Mouse (Mus musculus): Measurements from ENCODE around the gene Lonrf2. TPM values are rescaled to one million over a fixed set of nuclear protein-coding genes. Genes with fewer than 3 reads are reported as not detected.

Lonrf2 gene
- total and polyA plus RNA-seq, 3 experiments, result not detected

DNA sequence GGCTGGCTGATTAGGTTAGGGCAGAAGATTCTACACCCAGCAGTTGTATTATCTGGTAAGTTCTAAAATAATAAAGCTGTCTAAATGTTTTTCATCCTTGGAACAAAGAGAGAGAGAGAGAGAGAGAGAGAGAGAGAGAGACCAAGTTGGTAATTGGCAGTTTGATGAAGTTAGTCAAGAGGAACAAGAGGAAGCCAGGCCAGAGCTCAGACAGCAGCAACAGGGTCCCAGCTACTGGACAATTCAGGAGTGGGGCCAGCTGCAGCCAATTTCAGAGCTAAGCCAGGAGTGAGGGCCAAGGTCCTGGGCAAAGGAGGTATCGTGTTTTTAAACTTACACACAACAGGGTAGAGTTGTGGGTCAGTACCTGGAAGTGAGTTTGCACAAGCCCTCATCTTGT lies 6.3 kb upstream of the Lonrf2 start:
- in situ Hi-C loops (cut with MboI; ENCODE audit: low pct_ligation_motif_present, low pct_unique_long_range_greater_than_20kb, low sequenced_read_pairs) (no loop called here), dilution Hi-C loops (cut with MboI; ENCODE audit: extremely low pct_ligation_motif_present, extremely low pct_unique_long_range_greater_than_20kb, low sequenced_read_pairs) (no loop called here)
- no peak overlapping the region for H3K27ac ChIP-seq (ENCODE audit: insufficient read depth, low read depth)
- H3K27me3 ChIP-seq (replicated peaks), result no peaks in the 10 kb centered on the region
- H3K36me3 ChIP-seq (replicated peaks in 1 of 2; ENCODE audit: control insufficient read depth in 1 of 2, insufficient read depth in 1 of 2, low read length in 1 of 2), result no peaks in the 10 kb centered on the region
- H3K9ac ChIP-seq (ENCODE audit: insufficient read depth, low read depth), result no peak overlapping the region
- H3K4me2 ChIP-seq (ENCODE audit: insufficient read depth, low read depth, poor library complexity, severe bottlenecking), result no peak overlapping the region
- TF ChIP-seq CHD1 (IDR thresholded peaks at IDR 0.05; ENCODE audit: low read depth, low read length) (no peak), ELF1 (IDR thresholded peaks at IDR 0.05; ENCODE audit: low read depth, low read length) (no peak), E2F4 (IDR thresholded peaks at IDR 0.05; ENCODE audit: insufficient replicate concordance, low read depth, low read length) (no peak), POLR2A (IDR thresholded peaks at IDR 0.05; ENCODE audit: low read depth, low read length) (no peak), MAFK (IDR thresholded peaks at IDR 0.05; ENCODE audit: insufficient replicate concordance, low read length) (no peak), JUND (conservative IDR thresholded peaks at IDR 0.05; ENCODE audit: low read depth, low read length) (no peak), HCFC1 (IDR thresholded peaks at IDR 0.05; ENCODE audit: low read depth, low read length) (no peak), PAX5 (IDR thresholded peaks at IDR 0.05; ENCODE audit: low read length) (no peak), SIN3A (IDR thresholded peaks at IDR 0.05; ENCODE audit: low read length) (no peak), MEF2A (IDR thresholded peaks at IDR 0.05; ENCODE audit: borderline replicate concordance, low read depth, low read length) (no peak), ZKSCAN1 (IDR thresholded peaks at IDR 0.05; ENCODE audit: borderline replicate concordance, low read depth, low read length) (no peak), ZC3H11A (IDR thresholded peaks at IDR 0.05; ENCODE audit: low read depth, low read length) (no peak), MYC (IDR thresholded peaks at IDR 0.05; ENCODE audit: low read depth, low read length) (no peak), KAT2A (IDR thresholded peaks at IDR 0.05; ENCODE audit: insufficient replicate concordance, low read length) (no peak), MAZ (IDR thresholded peaks at IDR 0.05; ENCODE audit: low read depth, low read length) (no peak), TCF12 (IDR thresholded peaks at IDR 0.05; ENCODE audit: low read depth, low read length) (no peak), SMC3 (IDR thresholded peaks at IDR 0.05; ENCODE audit: low read depth, low read length) (no peak), GABPA (IDR thresholded peaks at IDR 0.05; ENCODE audit: insufficient replicate concordance, low read depth, low read length) (no peak), JUN (IDR thresholded peaks at IDR 0.05; ENCODE audit: insufficient read depth, low read depth, low read length) (no peak), MAX (IDR thresholded peaks at IDR 0.05; ENCODE audit: low read length) (no peak)
- no peaks in the 10 kb centered on the region for H3K79me2 ChIP-seq (replicated peaks; ENCODE audit: control insufficient read depth, extremely low read depth, insufficient read depth, poor library complexity, severe bottlenecking)
- no peak overlapping the region for H3K4me3 ChIP-seq (replicated peaks in 1 of 3; ENCODE audit: low read depth in 2 of 3, low read length in 2 of 3, poor library complexity in 1 of 3)
- DNase-seq (ENCODE audit: extremely low read depth), result no peak
- H3K9me3 ChIP-seq (replicated peaks; ENCODE audit: low read length), result no peaks in the 10 kb centered on the region
- peaks cover 0 to 2% of the 10 kb centered on the region in 2 experiments; a peak in 3 of 4 replicates for H3K4me1 ChIP-seq (ENCODE audit: control insufficient read depth in 1 of 2, insufficient read depth in 2 of 2)

DNA sequence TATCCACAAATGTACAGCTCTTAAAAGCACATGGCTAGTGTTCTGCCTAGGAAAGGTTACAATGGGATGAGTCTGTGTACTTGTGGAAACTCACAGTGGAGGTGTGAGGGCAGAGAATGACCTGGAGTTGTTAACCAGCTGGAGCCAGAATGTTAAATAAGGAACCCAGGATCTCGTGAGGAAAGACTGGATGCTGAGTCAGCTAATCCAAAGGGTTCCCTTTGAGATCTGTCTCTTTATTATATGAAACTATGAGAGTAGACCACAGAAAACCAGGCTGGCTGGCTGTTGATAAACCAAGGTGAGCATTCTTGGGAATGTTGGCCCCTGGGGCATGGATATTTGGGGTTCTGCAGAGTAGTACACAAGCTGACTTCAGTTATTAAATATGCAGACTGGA lies 3.4 kb upstream of the Lonrf2 start:
- H3K9me3 ChIP-seq (replicated peaks; ENCODE audit: low read length), result peaks cover 4% of the 10 kb centered on the region
- dilution Hi-C loops (cut with MboI; ENCODE audit: extremely low pct_ligation_motif_present, extremely low pct_unique_long_range_greater_than_20kb, low sequenced_read_pairs) (no loop called here), in situ Hi-C loops (cut with MboI; ENCODE audit: low pct_ligation_motif_present, low pct_unique_long_range_greater_than_20kb, low sequenced_read_pairs) (no loop called here)
- H3K4me1 ChIP-seq (ENCODE audit: control insufficient read depth in 1 of 2, insufficient read depth in 2 of 2), result no peaks in the 10 kb centered on the region; a peak in 1 of 4 replicates
- no peak overlapping the region for H3K4me3 ChIP-seq (replicated peaks in 1 of 3; ENCODE audit: low read depth in 2 of 3, low read length in 2 of 3, poor library complexity in 1 of 3)
- H3K9ac ChIP-seq (ENCODE audit: insufficient read depth, low read depth), result no peak overlapping the region
- H3K36me3 ChIP-seq (replicated peaks in 1 of 2; ENCODE audit: control insufficient read depth in 1 of 2, insufficient read depth in 1 of 2, low read length in 1 of 2), result no peaks in the 10 kb centered on the region
- DNase-seq (ENCODE audit: extremely low read depth), result no peak
- H3K79me2 ChIP-seq (replicated peaks; ENCODE audit: control insufficient read depth, extremely low read depth, insufficient read depth, poor library complexity, severe bottlenecking), result no peaks in the 10 kb centered on the region
- TF ChIP-seq MAFK (IDR thresholded peaks at IDR 0.05; ENCODE audit: insufficient replicate concordance, low read length) (peak; percentile 67), ELF1 (IDR thresholded peaks at IDR 0.05; ENCODE audit: low read depth, low read length) (no peak), MAX (IDR thresholded peaks at IDR 0.05; ENCODE audit: low read length) (no peak)
- H3K4me2 ChIP-seq (ENCODE audit: insufficient read depth, low read depth, poor library complexity, severe bottlenecking), result no peak overlapping the region
- H3K27ac ChIP-seq (ENCODE audit: insufficient read depth, low read depth), result no peak overlapping the region
- H3K27me3 ChIP-seq (replicated peaks), result no peaks in the 10 kb centered on the region
